Mouse (Mus musculus): ENCODE data around the gene Gm29133. TPM values are rescaled to one million over a fixed set of nuclear protein-coding genes. Genes with fewer than 3 reads are reported as not detected.

Gm29133 gene
- polyA plus RNA-seq, 1 experiment from 2014 or later: not detected

DNA sequence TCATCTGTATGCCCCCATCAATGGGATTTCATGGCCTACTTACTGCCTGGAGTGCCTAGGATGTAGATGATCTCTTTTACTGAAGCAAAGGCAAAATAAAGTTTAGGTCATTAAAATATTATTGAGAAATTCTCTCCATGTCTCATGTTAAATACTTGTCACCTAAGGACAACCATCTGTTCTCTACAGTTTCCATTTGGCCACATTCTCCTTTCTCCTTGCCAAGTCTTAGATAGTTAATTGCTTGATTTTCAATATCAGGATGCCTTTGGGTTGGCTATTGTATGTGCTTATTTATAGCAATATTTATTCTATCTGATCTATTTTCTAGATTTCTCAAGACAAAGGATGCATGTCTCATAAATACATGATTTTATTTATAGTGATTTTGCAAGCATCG, 75.9 kb downstream of the Gm29133 start:
- H3K9me3 ChIP-seq (ENCODE audit: control insufficient read depth, low read length): no peaks in the 10 kb centered on the region
- TF ChIP-seq EP300 (optimal IDR thresholded peaks at IDR 0.05): no peak
- TF ChIP-seq CTCF (IDR thresholded peaks at IDR 0.05; ENCODE audit: low read depth): no peak
- no peak for ATAC-seq (ENCODE audit: low FRiP score, low TSS enrichment)
- no peaks in the 10 kb centered on the region for H3K36me3 ChIP-seq (ENCODE audit: control insufficient read depth, insufficient read depth, low read length)
- WGBS: 82% methylated on average over 1 of the region's 1 CpGs
- no peak overlapping the region for H3K27ac ChIP-seq (replicated peaks)
- no peak overlapping the region for H3K9ac ChIP-seq (ENCODE audit: low read length)
- no peaks in the 10 kb centered on the region for H3K27me3 ChIP-seq (ENCODE audit: control insufficient read depth, insufficient read depth, low read length)
- H3K4me1 ChIP-seq (replicated peaks; ENCODE audit: control insufficient read depth, insufficient read depth): no peaks in the 10 kb centered on the region
- DNase-seq (ENCODE audit: low spot score): no peak
- no peak overlapping the region for H3K4me3 ChIP-seq (ENCODE audit: low read depth, low read length)
- H3K4me2 ChIP-seq (replicated peaks; ENCODE audit: low read depth): no peak overlapping the region

GRCm38 (mm10) chr3:75824458-75824857, 76.5 kb downstream of the Gm29133 start:
- Histone ChIP-seq H3K27ac (replicated peaks) (no peak overlapping the region), H3K36me3 (ENCODE audit: control insufficient read depth, insufficient read depth, low read length) (no peaks in the 10 kb centered on the region), H3K9ac (ENCODE audit: low read length) (no peak overlapping the region), H3K9me3 (ENCODE audit: control insufficient read depth, low read length) (no peaks in the 10 kb centered on the region), H3K4me3 (ENCODE audit: low read depth, low read length) (no peak overlapping the region), H3K4me1 (replicated peaks; ENCODE audit: control insufficient read depth, insufficient read depth) (no peaks in the 10 kb centered on the region), H3K27me3 (ENCODE audit: control insufficient read depth, insufficient read depth, low read length) (no peaks in the 10 kb centered on the region), H3K4me2 (replicated peaks; ENCODE audit: low read depth) (no peak overlapping the region)
- ATAC-seq (ENCODE audit: low FRiP score, low TSS enrichment) (no peak), DNase-seq (ENCODE audit: low spot score) (no peak)
- TF ChIP-seq EP300 (optimal IDR thresholded peaks at IDR 0.05) (no peak), CTCF (IDR thresholded peaks at IDR 0.05; ENCODE audit: low read depth) (no peak)
- 24% methylated on average over 1 of the region's 1 CpGs for WGBS

DNA sequence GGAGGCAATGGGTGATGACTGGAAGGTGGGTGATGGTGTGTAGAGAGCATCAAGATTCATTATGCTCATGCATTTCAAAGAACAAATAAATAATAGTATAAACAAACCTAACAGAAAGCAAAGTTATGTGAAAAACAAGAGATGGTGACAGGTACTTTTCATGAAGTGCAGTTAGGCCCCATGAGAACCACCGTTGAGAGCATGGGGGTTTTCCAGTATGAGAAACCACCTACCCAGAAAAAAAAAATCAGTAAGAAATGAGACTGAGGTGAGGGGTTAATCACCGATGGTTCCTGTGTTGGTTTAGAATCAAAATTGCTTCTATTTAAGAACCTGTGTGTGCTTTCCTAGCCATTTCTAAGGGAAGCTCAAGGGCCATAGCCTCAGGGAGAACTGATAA, 86.8 kb downstream of the Gm29133 start:
- H3K4me3 ChIP-seq (ENCODE audit: low read depth, low read length): no peak overlapping the region
- no peak overlapping the region for H3K9ac ChIP-seq (ENCODE audit: low read length)
- no peaks in the 10 kb centered on the region for H3K27me3 ChIP-seq (ENCODE audit: control insufficient read depth, insufficient read depth, low read length)
- DNase-seq (ENCODE audit: low spot score): no peak
- no peak overlapping the region for H3K27ac ChIP-seq (replicated peaks)
- H3K4me2 ChIP-seq (replicated peaks; ENCODE audit: low read depth): no peak overlapping the region
- no peak for ATAC-seq (ENCODE audit: low FRiP score, low TSS enrichment)
- no peaks in the 10 kb centered on the region for H3K4me1 ChIP-seq (replicated peaks; ENCODE audit: control insufficient read depth, insufficient read depth)
- 78% methylated on average over 2 of the region's 2 CpGs for WGBS
- H3K9me3 ChIP-seq (ENCODE audit: control insufficient read depth, low read length): no peaks in the 10 kb centered on the region
- TF ChIP-seq CTCF (IDR thresholded peaks at IDR 0.05; ENCODE audit: low read depth) (no peak), EP300 (optimal IDR thresholded peaks at IDR 0.05) (no peak)
- no peaks in the 10 kb centered on the region for H3K36me3 ChIP-seq (ENCODE audit: control insufficient read depth, insufficient read depth, low read length)

DNA sequence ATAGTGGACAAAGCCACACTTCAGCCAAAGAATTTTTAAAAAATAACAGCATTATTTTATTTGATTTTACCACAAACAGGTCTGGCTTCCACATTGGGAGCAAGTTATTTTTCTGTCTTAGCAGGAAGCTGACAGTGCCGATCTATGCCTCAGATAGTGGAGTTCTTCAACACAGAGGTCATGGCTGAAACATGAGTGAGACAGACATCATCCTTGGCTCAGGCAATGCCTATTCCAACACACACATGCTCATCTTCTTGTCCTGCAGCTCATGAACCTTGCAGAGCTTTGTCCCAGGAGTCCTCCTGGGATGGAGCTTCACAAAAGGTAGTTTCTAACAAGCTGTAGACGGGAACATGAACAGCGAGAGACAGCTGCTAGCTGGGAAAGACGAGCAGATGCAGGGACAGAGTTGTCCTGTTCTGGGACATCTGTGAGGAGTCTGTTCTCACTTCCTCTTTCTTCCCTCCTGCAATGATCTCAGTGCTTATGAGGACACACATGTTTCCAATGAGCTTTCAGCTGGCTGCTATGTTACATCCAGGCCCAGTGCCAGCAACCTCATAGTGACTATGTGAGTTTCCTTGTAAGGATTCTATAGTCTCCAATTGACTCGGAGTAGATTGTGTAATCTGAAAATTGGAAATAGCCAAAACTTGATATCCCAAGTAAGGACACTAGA, 87.4 kb downstream of the Gm29133 start:
- Histone ChIP-seq H3K4me2 (replicated peaks; ENCODE audit: low read depth) (no peak overlapping the region), H3K27me3 (ENCODE audit: control insufficient read depth, insufficient read depth, low read length) (no peaks in the 10 kb centered on the region), H3K4me1 (replicated peaks; ENCODE audit: control insufficient read depth, insufficient read depth) (no peaks in the 10 kb centered on the region), H3K36me3 (ENCODE audit: control insufficient read depth, insufficient read depth, low read length) (no peaks in the 10 kb centered on the region), H3K9me3 (ENCODE audit: control insufficient read depth, low read length) (no peaks in the 10 kb centered on the region), H3K9ac (ENCODE audit: low read length) (no peak overlapping the region), H3K4me3 (ENCODE audit: low read depth, low read length) (no peak overlapping the region), H3K27ac (replicated peaks) (no peak overlapping the region)
- DNase-seq (ENCODE audit: low spot score) (no peak), ATAC-seq (ENCODE audit: low FRiP score, low TSS enrichment) (no peak)
- no peak for TF ChIP-seq EP300 (optimal IDR thresholded peaks at IDR 0.05)
- no peak for TF ChIP-seq CTCF (IDR thresholded peaks at IDR 0.05; ENCODE audit: low read depth)
- 60% methylated on average over 5 of the region's 5 CpGs for WGBS

Other genes starting within 250 kb of the Gm29133 start
- 99.8 and 102 TPM in 2 replicates for gene Pdcd10, start 191.3 kb upstream of the Gm29133 start, polyA plus RNA-seq (2015; fragmentation: Nextera tagmentation; extraction: Ambion mirVana)
- 3.9 and 4.6 TPM in 2 replicates for gene Serpini1, start 190.7 kb upstream of the Gm29133 start, polyA plus RNA-seq (2015; fragmentation: Nextera tagmentation; extraction: Ambion mirVana)
- gene Golim4, start 208.8 kb downstream of the Gm29133 start, polyA plus RNA-seq (2015; fragmentation: Nextera tagmentation; extraction: Ambion mirVana): 40.0 and 40.3 TPM in 2 replicates

All from stomach, postnatal 0 days (tissue).